Mouse (Mus musculus): ENCODE measurements around the gene Hhat. TPM values are rescaled to one million over a fixed set of nuclear protein-coding genes. Genes with fewer than 3 reads are reported as not detected.

The Hhat gene
- total RNA-seq, 2 experiments from 2014 or later, result 1.4 to 2.0 TPM

DNA sequence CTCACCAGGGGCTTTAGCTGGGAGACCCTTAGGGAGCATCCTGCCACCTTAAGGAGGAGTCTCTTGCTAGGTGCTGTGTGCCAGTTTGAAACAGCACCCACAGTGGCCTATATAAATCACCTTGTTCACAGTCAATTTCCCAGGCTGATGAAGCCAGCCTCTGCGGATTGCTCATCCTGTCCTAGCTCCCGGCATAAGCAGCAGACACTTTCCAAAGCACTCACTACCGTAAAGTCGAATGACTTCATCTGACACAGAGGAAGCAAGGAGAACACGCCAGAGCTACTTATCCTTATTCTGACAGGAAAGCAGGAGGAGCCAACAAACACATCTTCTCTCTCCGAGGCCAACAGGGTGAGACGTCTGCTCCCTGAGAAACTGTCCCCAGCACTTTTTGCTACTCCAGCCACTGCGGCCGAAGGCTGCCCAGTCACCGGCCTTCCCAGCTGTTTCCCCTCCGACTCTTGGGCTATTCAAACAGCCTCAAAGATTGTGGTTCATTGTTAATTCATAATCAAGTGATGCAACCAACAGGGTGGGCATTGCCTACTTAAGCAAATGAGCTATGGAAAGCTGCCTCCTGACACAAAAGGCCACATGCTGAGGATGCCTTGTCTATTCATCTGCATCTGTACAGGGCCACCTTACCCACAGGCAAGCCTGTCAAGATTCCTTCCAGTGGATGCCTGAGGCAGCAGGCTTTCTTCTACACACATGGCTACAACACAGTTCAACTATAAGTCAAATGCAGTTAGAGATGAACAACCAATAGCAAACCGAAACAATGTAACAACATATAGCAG, 248.4 kb downstream of the Hhat start:
- intact Hi-C loops (cut with DNase I; ENCODE audit: low total_unique reads), result no loop called here
- no peak for DNase-seq

- no peak for DNase-seq
- intact Hi-C loops (cut with DNase I; ENCODE audit: low total_unique reads), result no loop called here
These were observed 250.1 kb downstream of the Hhat start for GRCm38 (mm10) chr1:192520836-192521435.

- no peak for DNase-seq
- intact Hi-C loops (cut with DNase I; ENCODE audit: low total_unique reads), result no loop called here
These were observed 251.3 kb downstream of the Hhat start for GRCm38 (mm10) chr1:192519713-192520112.

DNA sequence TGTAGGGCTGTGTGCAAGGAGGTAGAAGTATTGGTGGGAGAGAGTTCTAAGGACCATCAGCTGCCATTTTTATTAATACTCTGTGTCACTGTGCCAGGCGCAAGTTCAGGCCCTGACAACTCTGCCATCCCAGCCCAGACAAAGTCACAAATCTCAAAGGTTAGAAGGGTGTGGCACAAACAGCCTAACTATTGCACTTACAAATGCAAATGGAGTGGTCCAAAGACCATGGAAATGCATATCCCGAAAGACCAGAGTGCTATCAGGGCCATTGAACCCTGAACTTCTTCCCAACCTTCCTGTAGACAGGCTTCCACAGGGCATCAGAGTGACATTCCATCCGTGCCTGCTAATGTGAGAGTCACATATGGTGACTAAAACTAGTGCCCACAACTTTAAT, 255.7 kb downstream of the Hhat start:
- no peak for DNase-seq
- intact Hi-C loops (cut with DNase I; ENCODE audit: low total_unique reads), result no loop called here

DNA sequence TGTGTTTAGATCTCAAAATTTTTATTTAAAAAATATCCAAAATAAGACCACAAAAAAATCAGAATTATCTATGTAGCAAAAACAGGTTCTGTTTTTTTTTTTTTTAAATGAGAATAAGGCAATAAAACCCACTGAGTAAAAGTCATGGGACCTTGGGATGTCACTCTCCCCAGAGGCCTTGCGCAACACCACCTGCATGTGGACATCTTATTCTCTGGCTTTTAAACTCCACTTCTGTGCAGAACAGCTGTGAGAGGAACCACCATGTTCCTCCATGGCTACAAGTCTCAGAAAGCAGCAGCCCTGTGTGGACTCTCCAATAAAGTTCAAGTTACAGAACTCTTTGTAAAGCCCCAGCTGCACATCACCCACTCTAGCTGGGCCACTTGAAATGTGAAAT, 258.2 kb downstream of the Hhat start:
- DNase-seq, result no peak
- intact Hi-C loops (cut with DNase I; ENCODE audit: low total_unique reads), result no loop called here

DNA sequence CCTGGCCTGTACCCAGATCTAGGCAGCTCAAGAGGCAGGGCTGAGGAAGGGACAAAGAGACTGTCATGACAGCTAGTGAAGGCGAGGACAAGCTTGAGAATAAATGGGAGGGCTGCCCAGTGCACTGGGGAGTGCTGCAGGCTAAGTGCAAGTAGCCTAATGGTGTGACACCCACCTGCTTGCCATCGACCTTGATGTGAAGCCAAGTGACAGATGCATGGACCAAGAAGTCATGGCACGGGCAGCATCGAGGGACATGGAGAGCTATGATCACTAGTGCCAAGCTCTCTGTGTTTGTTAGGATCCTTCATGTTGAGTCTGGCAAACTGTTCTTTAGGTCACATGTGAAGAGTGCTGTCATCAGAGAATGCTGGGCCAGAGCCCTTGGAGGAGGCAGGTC, 267.4 kb downstream of the Hhat start:
- intact Hi-C loops (cut with DNase I; ENCODE audit: low total_unique reads), result no loop called here
- no peak for DNase-seq

DNA sequence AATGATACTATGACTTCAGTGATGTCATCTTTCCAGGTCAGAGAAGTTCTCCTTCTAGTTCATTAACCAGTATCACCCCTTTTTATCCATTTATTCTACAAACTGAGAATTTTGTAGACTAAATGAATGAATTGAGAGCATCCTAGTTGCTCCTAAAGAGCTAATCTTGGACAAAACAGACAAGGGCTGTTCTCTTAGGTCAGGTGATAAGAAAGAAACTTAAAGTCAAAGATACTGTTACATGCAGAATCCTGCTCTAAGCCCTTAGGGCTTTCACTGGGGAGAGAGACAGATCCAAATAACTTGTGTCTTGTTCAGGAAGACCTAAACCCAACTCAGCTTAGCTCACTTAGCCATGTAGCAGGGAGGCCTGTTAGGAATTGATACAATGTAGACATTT, 268.2 kb downstream of the Hhat start:
- no peak for DNase-seq
- intact Hi-C loops (cut with DNase I; ENCODE audit: low total_unique reads), result no loop called here

DNA sequence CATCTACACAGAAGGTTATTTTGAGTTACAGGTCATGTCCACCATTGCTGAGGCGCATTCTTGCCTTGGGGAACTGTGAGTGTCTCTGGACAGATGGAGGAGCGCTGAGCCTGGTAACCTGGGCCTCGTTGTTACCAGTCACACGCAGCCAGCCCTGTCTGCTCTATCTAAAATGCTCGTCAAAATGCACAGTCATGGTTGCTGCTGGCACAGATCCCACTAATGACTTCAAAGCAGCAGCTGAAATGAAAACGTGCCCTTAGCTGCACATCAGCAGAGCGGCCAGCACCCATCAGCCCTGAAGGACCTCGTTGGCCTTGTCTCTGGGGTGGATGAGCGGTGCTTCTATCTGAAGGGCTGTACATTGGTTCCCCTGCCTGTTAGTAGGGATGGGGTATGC, 269.0 kb downstream of the Hhat start:
- intact Hi-C loops (cut with DNase I; ENCODE audit: low total_unique reads), result no loop called here
- DNase-seq, result no peak

GRCm38 (mm10) chr1:192497505-192497904, 273.5 kb downstream of the Hhat start:
- intact Hi-C loops (cut with DNase I; ENCODE audit: low total_unique reads), result no loop called here
- no peak for DNase-seq

GRCm38 (mm10) chr1:192489908-192490825, 280.9 kb downstream of the Hhat start:
- DNase-seq, result no peak
- intact Hi-C loops (cut with DNase I; ENCODE audit: low total_unique reads), result no loop called here

DNA sequence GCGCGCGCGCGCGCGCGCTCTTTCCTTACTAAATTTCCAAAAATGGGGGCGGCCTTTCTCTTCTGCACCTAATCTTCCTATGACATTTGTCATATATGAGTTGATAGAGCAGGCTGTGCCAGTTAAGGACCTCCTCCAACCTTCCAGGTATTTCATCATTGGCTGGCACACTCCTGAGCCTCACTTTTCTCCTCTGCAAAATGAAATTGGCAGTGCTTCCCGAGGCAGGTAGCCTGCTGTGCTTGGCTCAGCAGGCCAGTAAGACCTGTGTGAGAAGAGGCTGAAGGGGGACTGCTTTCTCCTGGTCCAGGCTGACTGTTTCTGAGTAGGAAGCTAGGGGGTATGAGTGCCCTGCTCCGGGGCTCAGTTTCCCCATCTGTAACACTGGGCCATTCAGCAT, 283.5 kb downstream of the Hhat start:
- intact Hi-C loops (cut with DNase I; ENCODE audit: low total_unique reads), result no loop called here
- no peak for DNase-seq

GRCm38 (mm10) chr1:192485030-192485429, 286.0 kb downstream of the Hhat start:
- intact Hi-C loops (cut with DNase I; ENCODE audit: low total_unique reads), result no loop called here
- DNase-seq, result no peak

DNA sequence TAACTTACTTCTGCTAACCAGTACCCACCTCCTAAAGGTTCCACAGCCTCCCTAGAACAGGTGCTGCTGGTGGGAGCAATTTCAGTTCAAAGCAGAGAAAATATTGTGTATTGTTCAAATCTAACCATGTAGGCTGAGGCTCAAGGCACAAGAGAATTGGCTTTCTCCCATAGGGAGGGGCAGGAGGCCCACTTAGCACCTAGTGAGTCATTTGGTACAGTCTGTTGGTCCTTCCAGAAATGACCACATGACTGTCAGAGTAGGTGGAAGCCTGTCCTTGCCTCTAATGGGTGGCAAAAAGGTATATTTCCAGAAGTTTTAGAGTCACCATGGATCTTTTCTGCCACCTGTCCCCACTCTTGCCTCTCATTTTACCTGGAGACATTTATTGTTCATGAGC, 289.6 kb downstream of the Hhat start:
- DNase-seq, result no peak
- intact Hi-C loops (cut with DNase I; ENCODE audit: low total_unique reads), result no loop called here

DNA sequence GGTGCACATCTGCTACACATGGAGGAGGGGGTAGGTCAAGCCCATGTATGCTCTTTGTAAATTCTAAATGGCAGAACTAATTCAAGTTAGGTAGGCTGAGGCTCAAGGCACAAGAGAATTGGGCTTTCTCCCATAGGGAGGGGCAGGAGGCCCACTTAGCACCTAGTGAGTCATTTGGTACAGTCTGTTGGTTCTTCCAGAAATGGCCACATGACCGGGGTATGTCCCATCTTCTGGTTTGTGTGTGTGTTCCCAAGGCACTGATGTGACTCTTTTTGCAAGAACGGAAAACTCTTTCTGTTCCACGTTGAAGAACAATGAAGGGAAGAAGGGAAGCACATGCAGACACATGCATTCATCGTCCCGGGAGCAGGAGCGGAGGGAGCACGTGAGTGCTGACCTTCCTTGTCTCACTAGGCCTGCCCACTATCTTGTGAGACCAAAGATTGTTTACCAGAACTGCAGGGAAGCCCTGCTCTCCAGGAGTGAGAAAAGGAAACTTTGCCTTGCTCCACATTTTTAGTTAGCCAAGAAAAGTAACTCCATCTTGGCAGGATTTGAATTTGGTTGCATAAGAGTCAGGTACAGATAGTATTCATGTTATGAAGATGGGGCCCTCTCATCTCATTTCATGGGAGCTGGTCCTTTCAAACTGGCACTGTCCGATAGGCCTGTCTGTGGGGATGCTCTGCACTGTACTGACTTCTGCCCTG, 290.8 kb downstream of the Hhat start:
- intact Hi-C loops (cut with DNase I; ENCODE audit: low total_unique reads), result no loop called here
- no peak for DNase-seq

GRCm38 (mm10) chr1:192478176-192478575, 292.8 kb downstream of the Hhat start:
- intact Hi-C loops (cut with DNase I; ENCODE audit: low total_unique reads), result no loop called here
- no peak for DNase-seq

- DNase-seq, result no peak
- intact Hi-C loops (cut with DNase I; ENCODE audit: low total_unique reads), result no loop called here
These were observed 293.5 kb downstream of the Hhat start for GRCm38 (mm10) chr1:192477556-192477955.

DNA sequence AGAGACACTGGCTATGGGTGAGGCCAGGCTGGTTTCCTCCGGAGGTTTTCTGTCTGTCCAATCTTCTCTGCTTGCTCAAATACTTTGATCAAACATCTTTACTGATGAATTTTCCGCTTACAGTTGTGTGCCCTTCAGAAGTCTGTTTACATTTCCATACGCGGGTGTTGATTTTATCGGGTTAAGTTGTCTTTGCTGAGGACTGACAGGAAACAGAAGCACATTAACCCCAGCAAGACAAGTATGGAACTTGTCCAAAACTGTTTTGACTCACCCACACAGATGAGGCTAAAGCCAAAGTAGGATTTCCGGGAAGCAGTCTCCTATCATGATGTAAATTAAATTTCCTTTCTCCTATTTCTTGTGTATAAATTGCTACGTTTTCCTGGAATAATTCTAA, 294.3 kb downstream of the Hhat start:
- DNase-seq, result no peak
- intact Hi-C loops (cut with DNase I; ENCODE audit: low total_unique reads), result no loop called here

- intact Hi-C loops (cut with DNase I; ENCODE audit: low total_unique reads), result no loop called here
- no peak for DNase-seq
These were observed 297.9 kb downstream of the Hhat start for GRCm38 (mm10) chr1:192473134-192473533.

GRCm38 (mm10) chr1:192472366-192472765, 298.7 kb downstream of the Hhat start:
- no peak for DNase-seq
- intact Hi-C loops (cut with DNase I; ENCODE audit: low total_unique reads), result no loop called here

GRCm38 (mm10) chr1:192463732-192464131, 307.3 kb downstream of the Hhat start:
- intact Hi-C loops (cut with DNase I; ENCODE audit: low total_unique reads), result no loop called here
- no peak for DNase-seq

Measured in gastrocnemius, postnatal 14 days (tissue).